Mouse (Mus musculus) kidney, embryonic 15.5 days (tissue): Measurements from ENCODE around the gene E330014E10Rik. TPM values are rescaled to one million over a fixed set of nuclear protein-coding genes. Genes with fewer than 3 reads are reported as not detected.
"Not testable (repeated sequence)": the region's sequence is repeated elsewhere in the genome, so short reads cannot be mapped to it uniquely, and the experiment has no call there.

Experiments
- ATAC-seq: fragments of 200-750 bp; cut with Nextera tagmentation; replicated peaks from 2 replicates; pipeline ENCODE4 v1.8.0; 2017; ENCODE audit warnings: moderate TSS enrichment; ENCODE audit not compliant: low FRiP score
- H3K27ac ChIP-seq: fragments of 300-500 bp; sonication (generic); 2 replicates; pipeline ENCODE4 v1.5.1; 2015; ENCODE audit warnings: mild to moderate bottlenecking, inconsistent platforms
- H3K27me3 ChIP-seq: fragments of 300-500 bp; sonication (generic); 2 replicates; pipeline ENCODE4 v1.6.1; 2015; ENCODE audit warnings: inconsistent platforms
- H3K36me3 ChIP-seq: fragments of 300-500 bp; sonication (generic); 2 replicates; pipeline ENCODE4 v1.6.1; 2015; ENCODE audit warnings: inconsistent platforms
- H3K4me1 ChIP-seq: fragments of 300-500 bp; sonication (generic); 2 replicates; pipeline ENCODE4 v1.6.1; 2015; ENCODE audit warnings: inconsistent platforms
- H3K4me2 ChIP-seq: fragments of 300-500 bp; sonication (generic); 2 replicates; pipeline ENCODE4 v1.6.1; 2015; ENCODE audit warnings: moderate library complexity, mild to moderate bottlenecking, inconsistent platforms
- H3K4me3 ChIP-seq: fragments of 300-500 bp; sonication (generic); replicated peaks from 2 replicates; pipeline ENCODE4 v1.5.1; 2015; ENCODE audit warnings: mild to moderate bottlenecking, inconsistent platforms
- H3K9ac ChIP-seq: fragments of 300-500 bp; sonication (generic); 2 replicates; pipeline ENCODE4 v1.6.1; 2015; ENCODE audit warnings: mild to moderate bottlenecking, inconsistent platforms
- H3K9me3 ChIP-seq: fragments of 300-500 bp; sonication (generic); replicated peaks from 2 replicates; pipeline ENCODE4 v1.6.1; 2016; ENCODE audit warnings: inconsistent platforms
- WGBS: fragments of 180-500 bp; shearing (Covaris S2); methylation state at CpG from one replicate; pipeline ENCODE4 v1.1.7; 2015; ENCODE audit warnings: mixed read lengths; 5-methylcytosine and 5-hydroxymethylcytosine counted together
- polyA plus RNA-seq: library from polyadenylated mRNA; unstranded; fragments of >200 nt; fragmentation: Nextera tagmentation; extraction: Ambion mirVana; gene quantifications from 2 replicates; pipeline ENCODE4 v1.2.1, GENCODE M21; 2015

E330014E10Rik gene
- polyA plus RNA-seq, result not detected in 2 replicates

- H3K9me3 ChIP-seq, H3K27ac ChIP-seq, H3K9ac ChIP-seq, H3K36me3 ChIP-seq, H3K4me2 ChIP-seq, H3K4me3 ChIP-seq, H3K4me1 ChIP-seq, H3K27me3 ChIP-seq, ATAC-seq: not testable (repeated sequence)
- no CpG with 5 or more reads among the region's 2 CpGs for WGBS
These were observed at the start of gene E330014E10Rik for GRCm38 (mm10) chr5:95775690-95776089. TSS of gene E330014E10Rik (plus strand) at chr5:95775990.

- not testable (repeated sequence) for H3K9me3 ChIP-seq, H3K27me3 ChIP-seq, ATAC-seq, H3K27ac ChIP-seq, H3K4me3 ChIP-seq, H3K9ac ChIP-seq, H3K4me1 ChIP-seq, H3K36me3 ChIP-seq, H3K4me2 ChIP-seq
- no CpG with 5 or more reads among the region's 1 CpGs for WGBS
These were observed 39.7 kb upstream of the E330014E10Rik start, which contains the start of gene Gm7978 for GRCm38 (mm10) chr5:95736073-95736472. TSS of gene Gm7978 (minus strand) at chr5:95736173.

- H3K36me3 ChIP-seq, H3K4me1 ChIP-seq, ATAC-seq: not testable (repeated sequence)
These were observed 34.1 kb upstream of the E330014E10Rik start, which contains the start of gene Gm7982 for GRCm38 (mm10) chr5:95741714-95742113. TSS of gene Gm7982 (plus strand) at chr5:95742014.

GRCm38 (mm10) chr5:95810841-95811240, 35.1 kb downstream of the E330014E10Rik start:
- not testable (repeated sequence) for H3K27me3 ChIP-seq, H3K4me1 ChIP-seq, H3K4me2 ChIP-seq, H3K27ac ChIP-seq, H3K9me3 ChIP-seq, H3K9ac ChIP-seq, H3K36me3 ChIP-seq, H3K4me3 ChIP-seq, ATAC-seq
- 60% methylated on average over 2 of the region's 2 CpGs for WGBS

More at GRCm38 (mm10) chr5:95741714-95742113, 34.1 kb upstream of the E330014E10Rik start, which contains the start of gene Gm7982:
- WGBS, result no CpG with 5 or more reads among the region's 3 CpGs
- H3K27ac ChIP-seq, H3K4me3 ChIP-seq, H3K27me3 ChIP-seq, H3K9ac ChIP-seq, H3K9me3 ChIP-seq, H3K4me2 ChIP-seq: not testable (repeated sequence)

GRCm38 (mm10) chr5:95836580-95836979, 60.8 kb downstream of the E330014E10Rik start:
- Histone ChIP-seq H3K27me3 (no peaks in the 10 kb centered on the region), H3K4me2 (no peak overlapping the region), H3K9ac (no peak overlapping the region), H3K27ac (no peak overlapping the region), H3K36me3 (no peaks in the 10 kb centered on the region), H3K4me3 (no peak overlapping the region), H3K9me3 (no peaks in the 10 kb centered on the region), H3K4me1 (no peaks in the 10 kb centered on the region)
- no peak for ATAC-seq
- 75% methylated on average over 4 of the region's 4 CpGs for WGBS

GRCm38 (mm10) chr5:95854030-95854429, 78.2 kb downstream of the E330014E10Rik start:
- Histone ChIP-seq H3K27me3 (no peaks in the 10 kb centered on the region), H3K36me3 (no peaks in the 10 kb centered on the region), H3K9me3 (no peaks in the 10 kb centered on the region), H3K4me1 (no peaks in the 10 kb centered on the region), H3K27ac (no peak overlapping the region), H3K9ac (no peak overlapping the region), H3K4me2 (no peak overlapping the region), H3K4me3 (no peak overlapping the region)
- WGBS, result 92% methylated on average over 3 of the region's 3 CpGs
- ATAC-seq, result no peak

Other genes starting within 250 kb of the E330014E10Rik start
- gene Gm7971, start 181.1 kb upstream of the E330014E10Rik start, polyA plus RNA-seq, result not detected in 2 replicates
- gene Gm7978, start 39.8 kb upstream of the E330014E10Rik start, polyA plus RNA-seq, result not detected in 2 replicates
- not detected in 2 replicates for gene Gm7982, start 34.0 kb upstream of the E330014E10Rik start, polyA plus RNA-seq
- gene Cxcl13, start 181.0 kb downstream of the E330014E10Rik start, polyA plus RNA-seq, result 7.2 and 8.9 TPM in 2 replicates